Mouse (Mus musculus) urinary bladder, postnatal 4 days (tissue): ENCODE data around the gene 5730507C01Rik.
A peak's percentile ranks its signal among the peaks of the same experiment; 100 is the strongest.
"Not testable (repeated sequence)": the region's sequence is repeated elsewhere in the genome, so short reads cannot be mapped to it uniquely, and the experiment has no call there.

Experiments used
- DNase-seq, 2 experiments: peaks; one replicate each; pipeline ENCODE4 v3.0.0; 2021 to 2022; ENCODE audit warnings: low spot score in 2 of 2

The 5730507C01Rik gene

DNA sequence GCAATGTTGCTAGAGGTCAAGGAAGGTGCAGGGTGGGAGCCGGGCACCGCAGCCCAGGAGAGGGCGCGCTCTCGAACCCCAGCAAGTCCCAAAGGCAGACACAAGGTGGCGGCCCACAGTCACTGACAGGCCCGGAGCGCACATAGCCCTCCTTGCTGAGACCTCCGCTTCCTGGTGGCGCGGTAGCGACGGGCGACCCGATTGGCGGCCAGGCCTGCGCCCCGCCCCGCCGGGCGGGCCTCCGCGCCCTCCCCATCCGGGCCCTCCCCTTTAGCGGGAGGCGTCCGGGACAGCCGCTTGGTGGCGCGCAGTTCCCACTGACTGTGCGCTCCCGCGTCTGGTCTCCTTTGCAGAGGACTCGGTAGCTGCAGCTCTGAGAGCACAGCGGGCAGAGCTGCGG lies at the start of gene 5730507C01Rik:
Gene 5730507C01Rik (plus strand): TSS at position 340 of the 400 bp plus-strand sequence.
- DNase-seq: peak; percentile 56 to 64

DNA sequence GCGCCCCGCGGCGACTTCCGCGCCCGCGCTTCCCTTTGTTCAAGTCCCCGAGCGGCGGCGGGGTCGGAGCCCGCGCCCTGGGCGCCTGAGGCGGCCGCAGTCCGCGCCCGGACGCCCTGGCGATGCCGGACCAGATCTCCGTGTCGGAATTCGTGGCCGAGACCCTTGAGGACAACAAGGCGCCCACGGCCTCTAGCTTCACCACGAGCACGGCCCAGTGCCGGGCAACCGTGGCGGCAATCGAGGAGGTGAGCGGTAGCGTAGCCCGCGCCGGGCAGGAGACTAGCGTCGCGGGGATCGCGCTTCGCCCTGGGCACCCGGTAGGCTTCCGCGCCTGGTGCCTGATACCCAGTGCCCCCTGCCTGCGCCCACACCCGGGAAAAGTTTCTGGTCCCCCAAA lies 306 bp downstream of the 5730507C01Rik start:
- not testable (repeated sequence) for DNase-seq

DNA sequence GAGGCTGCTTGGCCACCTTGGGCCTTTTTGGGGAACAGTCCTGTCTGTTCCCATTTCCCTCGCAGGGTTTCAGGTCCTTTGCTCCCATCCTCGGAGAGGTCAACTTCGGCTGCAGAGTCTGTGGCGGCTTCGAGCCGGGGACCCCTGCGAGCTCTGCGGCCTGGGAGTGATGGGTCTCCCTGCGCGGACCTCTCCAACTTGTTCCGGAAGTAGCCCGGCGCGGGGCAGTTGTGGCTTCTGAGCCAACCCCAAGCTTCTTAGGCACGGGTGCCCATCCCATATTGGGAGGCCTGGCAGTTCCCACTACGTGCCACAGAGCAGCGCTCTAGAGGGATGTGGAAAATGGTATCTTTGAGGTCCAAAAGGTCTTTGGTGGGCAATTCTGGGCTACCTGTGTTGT lies 767 bp downstream of the 5730507C01Rik start:
- DNase-seq: peak in 1 of 2 experiments; percentile 57
